Mouse (Mus musculus) G1E (cell line): ENCODE data around the gene Tox2. TPM values are rescaled to one million over a fixed set of nuclear protein-coding genes. Genes with fewer than 3 reads are reported as not detected.

Experiments
- ATAC-seq: 2 replicates; pipeline ENCODE4 v1.8.0; 2016; ENCODE audit warnings: mild to moderate bottlenecking; ENCODE audit not compliant: insufficient number of reproducible peaks, poor library complexity, low FRiP score, severe bottlenecking; ENCODE audit errors: extremely low read depth
- DNase-seq: peaks from one replicate; pipeline ENCODE4 v3.0.0; 2012; ENCODE audit warnings: low spot score
- H3K27me3 ChIP-seq: 2 replicates; pipeline ENCODE4 v1.6.1; 2012; ENCODE audit warnings: mild to moderate bottlenecking, low read length, inconsistent platforms; ENCODE audit not compliant: insufficient read depth
- H3K36me3 ChIP-seq: replicated peaks from 2 replicates; pipeline ENCODE3; 2012; ENCODE audit warnings: mild to moderate bottlenecking, inconsistent platforms
- H3K4me1 ChIP-seq: 2 replicates; pipeline ENCODE4 v1.6.1; 2012; ENCODE audit warnings: low read depth, low read length, inconsistent platforms, mixed read lengths; ENCODE audit not compliant: insufficient read depth
- H3K4me3 ChIP-seq: 2 replicates; pipeline ENCODE4 v1.5.1; 2012; ENCODE audit warnings: low read depth, mild to moderate bottlenecking, inconsistent platforms, low read length, moderate library complexity, mixed read lengths
- H3K9me3 ChIP-seq: replicated peaks from 2 replicates; pipeline ENCODE4 v1.6.1; 2012; ENCODE audit warnings: inconsistent platforms
- CTCF ChIP-seq: IDR thresholded peaks from 2 replicates; pipeline ENCODE4 v1.5.1; 2012; ENCODE audit warnings: low read depth, low read length, inconsistent platforms, mixed read lengths
- GATA1 ChIP-seq: IDR thresholded peaks from 2 replicates; pipeline ENCODE4 v1.6.1; 2012; ENCODE audit warnings: borderline replicate concordance, low read length, inconsistent platforms, mixed read lengths
- GATA2 ChIP-seq: IDR thresholded peaks from 2 replicates; pipeline ENCODE4 v1.6.1; 2012; ENCODE audit warnings: low read depth, low read length, inconsistent platforms, borderline replicate concordance
- POLR2AphosphoS5 ChIP-seq: IDR thresholded peaks from 2 replicates; pipeline ENCODE4 v1.6.1; 2012; ENCODE audit warnings: low read depth, low read length, inconsistent platforms; ENCODE audit not compliant: insufficient replicate concordance
- TAL1 ChIP-seq: conservative IDR thresholded peaks from 2 replicates; pipeline ENCODE4 v1.6.1; 2012; ENCODE audit warnings: low read depth, low read length, inconsistent platforms, mixed read lengths
- polyA plus RNA-seq: library from polyadenylated mRNA; stranded (reverse); fragments of >175 nt; gene quantifications from 2 replicates; pipeline ENCODE4 v1.2.3, GENCODE M21; 2012
- total RNA-seq, 2 experiments: library from RNA; stranded (forward) in 1 of 2; stranded (reverse) in 1 of 2; fragments of 200-1000 nt in 1 of 2; fragments of >200 nt in 1 of 2; fragmentation: Nextera tagmentation in 1 of 2; gene quantifications; 2 replicates each; pipeline ENCODE4 v1.2.3; 2014 to 2017

Tox2 gene
- total and polyA plus RNA-seq, 3 experiments: not detected

GRCm38 (mm10) chr2:163349411-163349810 lies 146.5 kb downstream of the Tox2 start:
- Histone ChIP-seq H3K36me3 (no peaks in the 10 kb centered on the region), H3K4me3 (no peak overlapping the region), H3K4me1 (peaks cover 33% of the 10 kb centered on the region), H3K27me3 (peaks cover 16% of the 10 kb centered on the region), H3K9me3 (no peaks in the 10 kb centered on the region)
- TF ChIP-seq GATA2: no peak
- TF ChIP-seq GATA1: no peak
- TF ChIP-seq CTCF: no peak
- no peak for DNase-seq
- ATAC-seq: no peak

- Histone ChIP-seq H3K9me3 (no peaks in the 10 kb centered on the region), H3K4me3 (no peak overlapping the region), H3K36me3 (peaks cover 2% of the 10 kb centered on the region), H3K27me3 (peaks cover 10% of the 10 kb centered on the region; the same call in 1 of the 2 replicates), H3K4me1 (peaks cover 40% of the 10 kb centered on the region)
- DNase-seq (peak; percentile 53), ATAC-seq (peak; percentile 50)
- no peak for TF ChIP-seq GATA1
- peak; percentile 23; the same call in 1 of the 2 replicates for TF ChIP-seq CTCF
- 0 out of 2 replicates have a peak, but pooled peaks have one; percentile 18 for TF ChIP-seq TAL1
Measured at GRCm38 (mm10) chr2:163350443-163350842, 147.5 kb downstream of the Tox2 start.

GRCm38 (mm10) chr2:163353731-163354130 lies 150.8 kb downstream of the Tox2 start:
- no peak overlapping the region; the same call in 1 of the 2 replicates for H3K4me3 ChIP-seq
- ATAC-seq (no peak), DNase-seq (no peak)
- peaks cover 71% of the 10 kb centered on the region for H3K4me1 ChIP-seq
- peaks cover 4% of the 10 kb centered on the region for H3K36me3 ChIP-seq
- TF ChIP-seq GATA1 (no peak), TAL1 (no peak), GATA2 (no peak), POLR2AphosphoS5 (no peak), CTCF (no peak)
- H3K9me3 ChIP-seq: no peaks in the 10 kb centered on the region
- no peaks in the 10 kb centered on the region; the same call in 1 of the 2 replicates for H3K27me3 ChIP-seq

- no peak for ATAC-seq
- H3K36me3 ChIP-seq: peaks cover 16% of the 10 kb centered on the region
- TF ChIP-seq POLR2AphosphoS5 (no peak), CTCF (no peak), TAL1 (no peak), GATA1 (no peak), GATA2 (no peak)
- peak overlapping the region; percentile 71 for H3K4me3 ChIP-seq
- DNase-seq: peak; percentile 29
- H3K27me3 ChIP-seq: no peaks in the 10 kb centered on the region; the same call in 1 of the 2 replicates
- H3K9me3 ChIP-seq: no peaks in the 10 kb centered on the region
- H3K4me1 ChIP-seq: peaks cover 80% of the 10 kb centered on the region
Measured at GRCm38 (mm10) chr2:163355666-163356065, 152.7 kb downstream of the Tox2 start.

GRCm38 (mm10) chr2:163356113-163356840 lies 153.4 kb downstream of the Tox2 start:
- TF ChIP-seq TAL1: peak; percentile 66
- TF ChIP-seq CTCF: no peak
- H3K36me3 ChIP-seq: peaks cover 22% of the 10 kb centered on the region
- no peaks in the 10 kb centered on the region for H3K9me3 ChIP-seq
- peak; percentile 99 for DNase-seq
- H3K4me3 ChIP-seq: peak overlapping the region; percentile 71
- H3K27me3 ChIP-seq: no peaks in the 10 kb centered on the region; the same call in 1 of the 2 replicates
- H3K4me1 ChIP-seq: peaks cover 82% of the 10 kb centered on the region
- peak; percentile 78 for ATAC-seq

GRCm38 (mm10) chr2:163358662-163359061 lies 155.7 kb downstream of the Tox2 start:
- H3K4me3 ChIP-seq: peak overlapping the region; percentile 8; the same call in 1 of the 2 replicates
- H3K27me3 ChIP-seq: no peaks in the 10 kb centered on the region
- H3K36me3 ChIP-seq: peaks cover 29% of the 10 kb centered on the region
- peak; percentile 45 for DNase-seq
- ATAC-seq: peak; percentile 42
- TF ChIP-seq TAL1: peak; percentile 47
- TF ChIP-seq CTCF: no peak
- H3K4me1 ChIP-seq: peaks cover 91% of the 10 kb centered on the region
- H3K9me3 ChIP-seq: no peaks in the 10 kb centered on the region

- H3K36me3 ChIP-seq: peaks cover 32% of the 10 kb centered on the region
- TF ChIP-seq GATA2 (no peak), CTCF (no peak), POLR2AphosphoS5 (no peak), GATA1 (no peak), TAL1 (no peak)
- no peak for ATAC-seq
- no peaks in the 10 kb centered on the region for H3K9me3 ChIP-seq
- H3K27me3 ChIP-seq: no peaks in the 10 kb centered on the region
- DNase-seq: no peak
- H3K4me3 ChIP-seq: no peak overlapping the region; the same call in 1 of the 2 replicates
- peaks cover 93% of the 10 kb centered on the region for H3K4me1 ChIP-seq
Measured at GRCm38 (mm10) chr2:163359253-163359652, 156.3 kb downstream of the Tox2 start.
